Mouse (Mus musculus): ENCODE data around the gene 1700013F07Rik.
"Not testable (repeated sequence)": the region's sequence is repeated elsewhere in the genome, so short reads cannot be mapped to it uniquely, and the experiment has no call there.

Gene 1700013F07Rik

DNA sequence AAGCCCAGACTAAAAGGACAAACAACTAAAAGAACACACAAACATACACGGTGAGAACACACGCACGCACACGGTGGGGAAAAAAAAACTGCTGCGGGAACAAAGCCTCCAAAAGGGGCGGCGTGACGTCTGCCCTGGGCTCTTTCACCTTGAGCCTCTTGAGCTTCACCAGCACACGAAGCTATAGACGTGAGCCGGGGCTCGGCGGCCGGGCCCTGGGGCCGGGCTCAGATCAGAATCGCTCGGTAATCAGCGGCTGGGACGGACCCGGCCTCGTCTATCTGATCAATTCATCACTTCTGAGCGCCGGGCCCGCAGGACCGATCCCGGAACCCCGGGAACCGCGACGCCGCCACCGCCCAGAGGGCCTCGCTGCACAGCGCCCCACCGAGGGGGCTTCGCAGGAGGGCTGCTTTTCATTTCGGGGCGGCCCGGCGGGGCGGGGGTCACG lies 20.2 kb downstream of the 1700013F07Rik start:
- DNase-seq (ENCODE audit: low spot score): no peak

DNA sequence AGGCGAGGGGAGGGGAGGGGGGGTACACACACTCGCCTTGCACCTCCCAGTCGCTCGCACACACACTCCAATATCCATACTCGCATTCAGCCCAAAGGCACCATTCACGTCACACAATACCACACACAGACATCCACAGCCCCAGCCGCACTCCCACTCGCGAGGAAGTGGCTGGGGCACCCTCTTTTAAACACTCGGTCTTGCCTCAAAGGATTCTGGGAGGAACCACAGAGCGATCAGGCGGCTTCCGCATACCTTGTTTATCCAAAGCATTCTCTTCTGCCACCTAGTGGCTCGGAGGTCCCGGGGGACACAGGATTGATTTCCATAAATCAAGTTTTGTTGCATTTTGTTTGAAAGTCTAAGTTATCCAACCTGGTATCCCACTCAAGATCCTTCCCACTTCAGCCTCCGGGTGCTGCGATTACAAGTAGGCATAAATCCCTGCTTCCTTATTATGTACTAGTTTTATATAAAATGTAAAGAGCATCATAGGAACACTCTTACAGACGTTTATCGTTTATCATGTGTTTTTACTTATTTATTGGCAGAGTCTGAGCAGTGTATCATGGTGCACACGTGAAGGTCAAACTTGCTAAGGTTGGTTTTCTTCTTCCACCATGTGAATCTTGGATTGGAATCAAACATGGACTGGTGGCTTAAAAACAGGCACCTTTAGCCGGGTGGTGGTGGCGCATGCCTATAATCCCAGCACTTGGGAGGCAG lies 20.8 kb downstream of the 1700013F07Rik start:
- peak; percentile 92 for DNase-seq (ENCODE audit: low spot score)

DNA sequence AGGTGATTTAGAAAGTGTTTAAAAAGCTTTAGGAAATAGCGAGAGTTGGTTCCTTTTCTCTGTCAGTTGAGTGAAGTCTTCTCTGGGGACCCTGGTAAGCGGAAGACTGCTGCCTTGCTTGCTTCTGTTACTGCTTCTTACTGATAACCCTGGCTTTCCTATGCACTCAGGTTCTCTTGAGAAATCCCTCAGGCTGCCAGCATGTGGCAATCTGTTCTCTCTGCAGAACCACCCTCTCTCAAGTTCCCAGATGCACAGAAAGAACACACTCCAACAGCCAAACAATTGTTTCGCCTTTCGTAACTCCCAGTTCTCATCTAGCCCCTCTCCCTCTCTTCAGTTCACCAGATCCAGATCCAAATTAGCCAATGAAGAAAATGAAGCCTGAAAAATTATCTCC lies 23.9 kb downstream of the 1700013F07Rik start:
- no peak for DNase-seq (ENCODE audit: low spot score)

DNA sequence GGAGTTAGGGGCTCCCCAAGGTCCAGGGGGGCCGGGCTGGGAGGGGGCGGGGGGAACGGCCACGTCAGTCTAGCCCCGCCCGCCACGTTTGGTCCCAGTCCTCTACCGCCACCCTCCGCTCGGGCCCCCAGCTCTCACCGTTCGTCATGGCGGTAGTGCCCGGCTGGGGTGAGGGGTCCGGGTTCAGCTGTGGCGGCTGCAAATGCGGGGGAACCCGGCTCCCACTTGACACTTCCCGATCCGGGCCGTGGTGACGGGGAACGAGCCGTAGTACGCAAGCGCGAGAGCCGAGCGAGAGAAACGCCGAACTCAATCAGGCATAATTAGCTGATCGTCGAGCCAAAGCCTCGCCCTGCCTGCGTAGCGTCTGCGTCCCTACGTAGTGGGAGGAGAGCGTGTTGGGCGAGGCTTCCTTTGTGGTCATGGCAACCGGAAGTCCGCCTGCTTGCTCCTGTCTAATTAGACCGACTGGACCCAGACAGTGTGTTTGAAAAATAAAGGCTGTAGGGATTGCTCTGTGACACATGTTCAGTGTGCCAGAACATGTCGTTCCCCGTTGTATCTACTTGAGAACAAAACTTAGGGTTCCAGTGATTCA lies 28.3 kb downstream of the 1700013F07Rik start, which contains the start of gene Tmem167b:
Gene Tmem167b, minus strand, starts transcription at position 334 of the 598 bp plus-strand sequence.
- DNase-seq (ENCODE audit: low spot score): peak; percentile 94

DNA sequence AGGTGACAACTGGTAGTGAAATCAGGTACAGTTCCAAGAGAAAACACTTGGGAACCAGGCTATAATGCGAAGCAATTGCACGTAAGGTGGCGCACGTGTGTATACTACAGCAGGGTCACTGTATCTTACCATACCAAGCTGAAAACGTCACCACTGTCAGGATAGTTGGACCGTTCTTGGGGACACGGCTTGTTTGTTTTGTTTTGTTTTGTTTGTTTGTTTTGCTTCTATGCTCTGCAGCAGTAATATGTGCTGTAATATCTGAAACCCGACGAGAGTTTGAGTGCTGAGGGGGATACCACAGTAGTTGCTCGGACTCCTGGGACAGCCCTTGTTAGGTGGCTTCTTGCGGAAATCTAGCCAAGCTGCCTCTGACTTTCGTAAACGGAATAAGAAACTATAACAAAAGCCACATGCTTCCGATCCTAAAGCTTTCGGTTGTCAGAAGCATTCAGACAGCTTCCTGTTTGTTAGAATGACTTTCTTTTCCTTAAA lies 28.9 kb downstream of the 1700013F07Rik start:
- no peak for DNase-seq (ENCODE audit: low spot score)

DNA sequence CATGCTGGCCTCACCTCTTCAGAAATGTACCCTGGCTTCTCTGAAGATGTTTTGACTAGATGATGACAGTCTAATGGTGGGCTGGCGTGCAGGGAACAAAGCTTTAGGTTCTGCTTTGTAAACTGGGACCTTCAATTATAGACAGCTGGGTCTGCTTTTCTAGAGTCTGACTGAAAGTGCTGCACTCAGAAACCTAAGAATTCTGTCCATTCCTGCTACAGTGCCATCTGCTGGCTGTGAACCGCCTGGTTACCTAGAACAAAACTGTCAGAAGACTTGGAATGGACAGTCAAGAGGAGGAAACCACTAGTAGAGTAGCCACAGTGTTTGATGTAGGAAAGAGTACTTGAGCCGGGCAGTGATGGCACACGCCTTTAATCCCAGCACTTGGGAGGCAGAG lies 29.4 kb downstream of the 1700013F07Rik start:
- DNase-seq (ENCODE audit: low spot score): peak; percentile 87

DNA sequence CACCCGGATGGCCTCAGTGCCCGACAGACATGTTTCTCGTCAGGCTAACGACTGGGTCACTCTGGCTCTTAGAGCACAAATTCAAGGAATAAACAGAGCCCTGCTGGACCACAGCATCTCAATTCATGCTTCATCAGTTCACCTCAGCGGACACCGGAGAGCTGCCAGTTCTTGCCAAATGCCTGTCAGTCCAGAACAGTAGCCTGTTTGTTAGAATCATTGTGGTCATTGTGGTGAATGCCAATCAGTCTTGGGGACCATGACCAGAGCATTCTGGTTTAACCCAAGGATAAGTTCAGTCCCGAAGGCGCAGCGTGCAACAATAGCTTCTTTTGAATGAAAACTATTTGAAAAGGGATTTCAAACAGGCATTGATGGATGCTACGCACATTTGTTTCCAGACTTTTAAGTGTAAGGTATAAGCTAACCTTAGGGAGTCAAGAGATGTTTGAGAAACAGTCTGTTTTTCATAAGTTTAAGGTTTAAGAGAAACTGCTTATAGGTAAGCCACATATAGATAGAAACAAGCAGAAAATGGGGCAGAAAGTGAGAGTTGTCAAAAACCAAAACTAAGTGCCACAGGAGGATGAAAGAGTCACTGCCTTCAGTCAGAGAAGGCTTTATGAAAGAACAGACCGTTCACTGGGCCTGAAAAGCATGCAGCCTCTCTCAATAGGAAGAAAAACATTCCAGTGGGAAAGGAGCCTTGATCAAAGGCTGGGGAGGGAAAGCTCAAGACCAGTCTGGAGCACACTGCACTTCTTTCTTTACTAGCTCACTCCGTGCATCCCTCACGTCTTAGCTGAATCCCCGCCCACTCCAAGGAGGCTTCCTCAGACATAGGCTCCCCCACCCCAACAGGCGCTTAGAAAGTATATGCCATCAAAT lies 34.3 kb downstream of the 1700013F07Rik start:
- no peak for DNase-seq (ENCODE audit: low spot score)

DNA sequence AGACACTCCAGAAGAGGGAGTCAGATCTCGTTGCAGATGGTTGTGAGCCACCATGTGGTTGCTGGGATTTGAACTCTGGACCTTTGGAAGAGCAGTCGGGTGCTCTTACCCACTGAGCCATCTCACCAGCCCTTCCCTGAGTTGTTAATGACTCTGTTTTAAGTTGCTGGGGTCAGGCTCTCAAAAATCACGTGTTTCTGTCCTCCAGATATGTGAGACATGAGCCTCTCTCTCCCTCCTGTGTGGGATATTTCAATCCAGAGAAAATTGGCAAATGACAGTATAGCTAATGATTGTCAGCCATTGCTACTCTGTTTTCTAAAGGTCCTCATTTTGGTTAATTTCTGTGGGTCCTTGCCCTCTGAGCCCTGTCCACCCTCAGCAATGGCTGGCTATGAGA lies 35.7 kb downstream of the 1700013F07Rik start:
- not testable (repeated sequence) for DNase-seq (ENCODE audit: low spot score)

DNA sequence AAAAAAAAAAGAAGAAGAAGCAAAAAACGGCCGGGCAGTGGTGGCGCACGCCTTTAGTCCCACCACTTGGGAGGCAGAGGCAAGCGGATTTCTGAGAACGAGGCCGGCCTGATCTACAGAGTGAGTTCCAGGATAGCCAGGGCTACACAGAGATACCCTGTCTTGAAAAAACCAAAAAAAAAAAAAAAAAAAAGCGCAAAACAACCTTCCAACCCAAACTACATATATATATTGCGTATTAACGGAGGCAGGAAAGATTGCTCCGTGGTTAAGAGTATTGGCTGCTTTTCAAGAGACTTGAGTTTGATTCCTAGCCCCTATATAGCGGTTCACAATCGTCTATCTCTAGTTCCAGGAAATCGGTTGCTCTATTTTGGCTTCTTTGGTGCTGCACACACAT lies 36.9 kb downstream of the 1700013F07Rik start:
- DNase-seq (ENCODE audit: low spot score): no peak

DNA sequence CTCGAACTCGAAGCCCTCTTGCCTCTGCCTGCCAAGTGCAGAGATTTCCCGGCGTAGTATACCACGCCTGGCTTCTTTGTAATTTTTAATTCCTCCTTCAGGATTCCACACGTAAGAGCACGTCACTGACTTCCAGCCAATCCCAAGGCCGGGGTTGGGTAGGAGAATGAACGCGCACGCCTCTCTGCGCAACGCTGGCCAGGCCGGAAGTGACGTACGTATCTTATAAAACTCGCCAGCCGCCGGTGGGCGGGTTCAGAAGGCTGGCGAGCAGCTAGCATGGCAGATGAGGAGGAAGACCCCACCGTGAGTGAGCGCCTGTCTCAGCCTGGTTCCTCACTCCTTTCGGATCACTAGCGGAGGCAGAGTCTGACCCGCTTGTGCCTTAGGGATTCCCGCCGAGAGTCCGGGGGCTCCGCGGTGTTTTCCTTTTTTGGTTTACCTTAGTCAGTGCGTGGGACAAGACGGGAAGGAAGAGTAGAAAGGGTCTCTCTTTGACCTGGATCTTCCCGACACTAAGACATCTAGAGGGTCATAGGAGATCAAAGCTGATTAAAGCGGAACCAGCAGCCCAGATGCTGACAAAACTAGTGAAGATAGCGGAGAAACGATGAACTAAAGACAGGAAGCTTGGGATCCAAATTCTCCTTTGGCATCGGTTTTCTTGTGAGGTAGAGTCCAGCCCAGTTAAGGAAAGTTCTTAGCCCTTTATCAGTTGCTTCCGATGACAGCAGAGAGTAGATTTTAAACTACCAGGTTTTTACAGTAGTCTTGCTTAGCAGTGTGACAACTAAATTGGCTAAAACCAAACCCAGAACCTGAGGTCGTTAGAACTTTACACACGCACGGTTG lies 37.7 kb downstream of the 1700013F07Rik start, which contains the start of gene Taf13:
Gene Taf13, plus strand, starts transcription at position 256 of the 852 bp plus-strand sequence.
- peak; percentile 95 for DNase-seq (ENCODE audit: low spot score)

DNA sequence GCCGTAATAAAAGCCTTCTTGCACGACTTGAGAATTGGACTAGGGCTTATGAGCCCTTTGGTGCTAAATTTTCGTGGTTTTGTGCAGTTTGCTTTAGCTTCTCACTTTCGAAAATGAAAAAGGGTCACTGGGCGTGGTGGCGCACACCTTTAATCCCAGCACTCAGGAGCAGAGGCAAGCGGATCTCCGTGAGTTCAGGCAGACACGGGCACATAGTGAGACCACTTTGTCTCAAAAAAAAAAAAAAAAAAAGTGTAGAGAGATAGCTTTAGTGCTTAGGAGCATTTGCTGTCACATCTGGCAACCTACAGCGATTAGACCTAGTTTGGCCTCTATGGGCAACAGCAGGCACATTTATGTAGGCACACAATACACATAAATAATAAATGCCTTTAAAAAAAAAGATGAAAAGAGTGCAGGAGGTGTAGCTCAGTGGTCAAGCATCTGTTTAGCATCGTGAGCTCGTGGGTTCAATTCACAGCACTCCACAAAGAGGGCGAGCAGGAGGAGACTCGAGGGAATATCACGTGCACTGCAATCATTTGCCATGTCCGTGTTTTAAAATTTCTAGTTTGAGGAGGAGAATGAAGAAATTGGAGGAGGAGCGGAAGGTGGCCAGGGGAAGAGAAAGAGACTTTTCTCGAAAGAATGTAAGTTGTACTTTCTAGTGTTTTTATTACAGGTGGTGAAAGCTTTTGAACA lies 38.5 kb downstream of the 1700013F07Rik start:
- DNase-seq (ENCODE audit: low spot score): no peak

DNA sequence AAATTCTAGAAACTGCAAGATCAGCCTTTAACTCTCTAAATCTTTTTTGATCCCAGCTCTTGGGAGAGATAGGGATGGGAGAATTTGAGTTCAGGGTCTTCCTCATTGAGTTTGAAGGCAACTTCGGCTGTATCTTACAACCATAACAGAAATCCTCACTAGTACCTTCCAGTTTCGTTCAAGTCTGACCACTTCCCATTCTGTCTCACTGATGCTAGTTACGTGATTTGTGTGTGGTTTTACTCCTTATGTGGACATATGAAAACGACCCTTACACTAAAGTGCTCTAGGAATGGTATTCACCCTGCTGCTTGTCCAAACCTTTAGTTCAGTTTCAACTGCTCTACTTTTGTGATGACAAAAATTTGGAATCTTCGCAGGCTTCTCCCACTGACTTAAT lies 40.1 kb downstream of the 1700013F07Rik start:
- DNase-seq (ENCODE audit: low spot score): no peak

DNA sequence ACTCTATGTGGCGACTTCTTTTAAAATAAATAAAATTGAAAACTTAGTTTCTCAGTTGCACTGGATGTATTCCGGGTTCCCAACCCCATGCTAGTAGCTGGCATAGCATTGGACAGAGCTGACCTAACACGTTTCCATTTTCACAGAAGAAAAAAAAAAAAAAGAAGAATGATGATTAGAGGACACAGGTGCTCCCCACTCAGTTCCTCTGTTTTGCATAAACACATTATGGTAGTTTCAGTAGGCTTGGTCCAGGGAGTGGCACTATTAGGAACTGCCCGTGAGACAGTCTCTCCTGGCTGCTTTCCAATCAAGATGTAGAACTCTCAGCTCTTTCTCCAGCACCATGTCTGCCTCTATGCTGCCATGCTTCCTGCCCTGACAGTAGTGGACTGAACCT lies 50.6 kb downstream of the 1700013F07Rik start:
- no peak for DNase-seq (ENCODE audit: low spot score)

DNA sequence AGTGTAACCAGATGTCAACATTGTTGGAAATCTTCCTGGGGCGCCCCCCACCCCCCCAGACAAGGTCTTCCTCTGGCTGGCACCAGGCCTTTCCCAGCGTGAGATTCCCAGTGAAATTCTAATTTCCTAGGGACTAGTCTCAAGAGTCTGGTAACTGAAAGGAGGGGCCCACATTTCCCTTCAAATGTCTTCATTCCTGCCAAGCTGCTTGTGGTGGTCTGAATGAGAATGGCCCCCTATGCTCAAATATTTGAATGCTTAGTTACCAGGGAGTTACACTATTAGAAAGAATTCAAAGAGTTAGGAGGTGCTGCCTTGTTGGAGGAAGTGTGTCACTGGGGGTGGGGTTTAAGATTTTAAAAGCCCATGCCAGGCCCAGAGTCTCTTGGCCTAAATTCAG lies 54.5 kb downstream of the 1700013F07Rik start:
- no peak for DNase-seq (ENCODE audit: low spot score)

DNA sequence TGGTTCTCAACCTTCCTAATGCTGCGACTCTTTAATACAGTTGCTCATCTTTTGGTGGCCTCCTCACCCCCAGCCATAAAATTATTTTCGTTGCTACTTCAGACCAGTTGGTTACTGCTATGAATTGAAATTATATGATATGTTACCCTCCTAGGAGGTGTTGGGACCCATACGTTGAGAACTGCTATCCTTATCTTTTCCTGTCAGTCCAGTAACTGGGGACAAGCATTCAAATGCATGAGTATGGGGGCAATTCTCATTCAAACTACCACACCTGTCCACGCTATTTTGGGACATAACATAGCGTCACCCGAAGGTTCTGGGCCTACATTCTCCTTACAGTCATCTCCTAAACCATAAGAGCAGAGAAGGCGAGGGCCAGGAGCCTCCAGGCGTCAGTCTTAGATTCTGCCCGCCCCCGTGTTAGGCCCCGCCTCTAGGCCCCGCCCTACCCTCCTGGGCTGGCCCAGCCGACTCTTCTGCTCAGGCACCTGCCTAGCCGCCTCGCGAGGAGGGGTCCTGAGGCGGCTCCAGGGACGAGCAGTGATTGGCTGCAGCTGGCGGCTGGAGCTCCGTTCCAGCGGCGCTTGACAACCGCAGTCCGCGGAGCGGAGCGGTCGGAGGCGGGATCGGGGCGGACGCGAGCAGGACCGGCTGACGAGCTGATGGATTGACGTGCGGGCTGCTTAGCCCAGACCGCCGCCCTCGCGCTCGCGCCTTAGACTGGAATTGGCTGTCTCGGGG lies 57.0 kb downstream of the 1700013F07Rik start, which contains the start of gene Wdr47:
Gene Wdr47, plus strand, starts transcription at position 494 of the 744 bp plus-strand sequence.
- DNase-seq (ENCODE audit: low spot score): peak; percentile 98

DNA sequence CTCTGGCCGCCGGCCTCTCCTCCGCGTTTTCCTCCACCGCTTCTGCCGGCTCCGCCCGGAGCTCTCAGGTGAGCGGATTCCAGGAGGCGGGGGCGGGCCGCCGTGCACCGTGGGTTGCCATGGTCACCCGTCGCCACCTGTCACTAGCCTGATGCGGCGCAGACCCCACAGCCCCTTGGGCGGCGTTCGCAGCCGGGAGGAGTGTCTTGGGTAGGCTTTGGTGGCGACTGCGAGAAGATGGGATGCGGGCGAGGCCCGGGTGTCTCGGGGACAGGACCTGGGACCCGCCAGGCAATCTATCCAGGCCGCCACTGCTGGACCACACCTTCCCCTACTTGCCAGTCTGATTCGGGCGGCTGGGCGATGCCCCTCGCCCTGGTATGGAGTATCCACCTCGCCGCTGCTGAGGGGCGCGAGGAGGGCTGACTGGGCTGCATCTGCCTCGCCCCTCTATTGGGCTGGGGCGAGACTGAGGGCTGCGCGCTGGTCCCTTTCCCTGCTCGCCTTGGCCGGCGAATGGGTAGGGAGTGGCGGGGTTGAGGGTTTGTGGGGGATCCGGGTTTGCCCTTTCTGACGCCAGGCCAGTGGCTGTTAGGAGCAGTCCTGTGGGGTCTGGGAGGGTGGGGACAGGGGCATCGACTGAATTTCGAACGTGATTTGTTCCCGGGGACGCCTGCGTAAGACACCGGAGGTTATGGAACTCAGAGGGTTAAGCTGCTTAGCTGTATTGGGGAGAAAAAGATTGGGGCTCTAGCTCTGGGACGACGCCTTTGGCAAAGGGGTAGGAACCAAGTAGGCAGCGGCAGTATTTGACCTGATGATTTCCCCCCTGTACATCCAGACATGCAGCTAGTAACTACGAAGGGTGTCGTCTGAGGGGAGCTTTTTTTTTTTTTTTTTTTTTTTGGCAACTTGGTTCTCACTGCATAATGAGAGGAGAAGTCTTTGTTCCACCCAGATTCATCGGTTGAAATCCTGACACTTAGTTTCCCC lies 57.9 kb downstream of the 1700013F07Rik start:
- DNase-seq (ENCODE audit: low spot score): no peak
